Mouse (Mus musculus) limb, embryonic 11.5 days (tissue): ENCODE results near the gene Xrcc4. TPM values are rescaled to one million over a fixed set of nuclear protein-coding genes. Genes with fewer than 3 reads are reported as not detected.

Experiments used
- ATAC-seq: fragments of 200-750 bp; cut with Nextera tagmentation; 2 replicates; pipeline ENCODE4 v1.8.0; 2017; ENCODE audit warnings: low read depth; ENCODE audit not compliant: insufficient number of reproducible peaks, low FRiP score, low TSS enrichment
- DNase-seq: peaks from one replicate; pipeline ENCODE4 v3.0.0-alpha.2; 2015; ENCODE audit warnings: low spot score
- H3K27ac ChIP-seq: fragments of 300-500 bp; sonication (generic); replicated peaks from 2 replicates; pipeline ENCODE4 v1.5.1; 2014; ENCODE audit warnings: low read depth, mild to moderate bottlenecking, low read length
- H3K27me3 ChIP-seq: fragments of 300-500 bp; sonication (generic); 2 replicates; pipeline ENCODE4 v1.6.1; 2014; ENCODE audit warnings: mild to moderate bottlenecking, low read length, mixed read lengths; ENCODE audit not compliant: control insufficient read depth, insufficient read depth
- H3K36me3 ChIP-seq: fragments of 300-500 bp; sonication (generic); 2 replicates; pipeline ENCODE4 v1.6.1; 2014; ENCODE audit warnings: mild to moderate bottlenecking, low read length, moderate library complexity, mixed read lengths; ENCODE audit not compliant: control insufficient read depth, insufficient read depth
- H3K4me1 ChIP-seq: fragments of 300-500 bp; sonication (generic); 2 replicates; pipeline ENCODE4 v1.6.1; 2014; ENCODE audit warnings: low read length, mixed read lengths; ENCODE audit not compliant: control insufficient read depth, insufficient read depth
- H3K4me2 ChIP-seq: fragments of 300-500 bp; sonication (generic); 2 replicates; pipeline ENCODE4 v1.6.1; 2014; ENCODE audit warnings: low read depth, mild to moderate bottlenecking, moderate library complexity; ENCODE audit not compliant: severe bottlenecking
- H3K4me3 ChIP-seq: fragments of 300-500 bp; sonication (generic); 2 replicates; pipeline ENCODE4 v1.5.1; 2014; ENCODE audit warnings: low read depth, low read length
- H3K9ac ChIP-seq: fragments of 300-500 bp; sonication (generic); 2 replicates; pipeline ENCODE4 v1.6.1; 2014; ENCODE audit warnings: mild to moderate bottlenecking, low read length
- H3K9me3 ChIP-seq: fragments of 300-500 bp; sonication (generic); 2 replicates; pipeline ENCODE4 v1.6.1; 2016; ENCODE audit warnings: low read length; ENCODE audit not compliant: control insufficient read depth
- WGBS: fragments of 180-500 bp; shearing (Covaris S2); extraction: QIAGEN DNeasy Blood & Tissue Kit; methylation state at CpG from one replicate; pipeline ENCODE4 v1.1.7; 2014; 5-methylcytosine and 5-hydroxymethylcytosine counted together
- polyA plus RNA-seq: library from polyadenylated mRNA; unstranded; fragments of >200 nt; fragmentation: Nextera tagmentation; extraction: Ambion mirVana; gene quantifications from 2 replicates; pipeline ENCODE4 v1.2.1, GENCODE M21; 2014

Xrcc4 gene
- polyA plus RNA-seq, 1 experiment from 2014 or later, result 10.1 TPM

- H3K27ac ChIP-seq, result no peak overlapping the region
- H3K27me3 ChIP-seq, result no peaks in the 10 kb centered on the region
- no peaks in the 10 kb centered on the region for H3K36me3 ChIP-seq
- no peak for ATAC-seq
- H3K9me3 ChIP-seq, result no peaks in the 10 kb centered on the region
- H3K4me1 ChIP-seq, result no peaks in the 10 kb centered on the region
- H3K4me3 ChIP-seq, result no peak overlapping the region
- no peak for DNase-seq
- H3K9ac ChIP-seq, result no peak overlapping the region
- H3K4me2 ChIP-seq, result no peak overlapping the region
Observed at GRCm38 (mm10) chr13:90009786-90010185, 79.6 kb downstream of the Xrcc4 start.

- no peaks in the 10 kb centered on the region for H3K9me3 ChIP-seq
- H3K27me3 ChIP-seq, result no peaks in the 10 kb centered on the region
- H3K4me2 ChIP-seq, result no peak overlapping the region
- ATAC-seq (no peak), DNase-seq (no peak)
- no peak overlapping the region for H3K4me3 ChIP-seq
- no peak overlapping the region for H3K9ac ChIP-seq
- H3K36me3 ChIP-seq, result no peaks in the 10 kb centered on the region
- H3K27ac ChIP-seq, result no peak overlapping the region
- WGBS, result 88% methylated on average over 1 of the region's 1 CpGs
- no peaks in the 10 kb centered on the region for H3K4me1 ChIP-seq
Observed at GRCm38 (mm10) chr13:90005561-90005960, 83.8 kb downstream of the Xrcc4 start.

GRCm38 (mm10) chr13:89997531-89997930 lies 91.9 kb downstream of the Xrcc4 start:
- ATAC-seq (no peak), DNase-seq (no peak)
- no peak overlapping the region for H3K27ac ChIP-seq
- no peaks in the 10 kb centered on the region for H3K9me3 ChIP-seq
- H3K9ac ChIP-seq, result no peak overlapping the region
- no peak overlapping the region for H3K4me2 ChIP-seq
- no peaks in the 10 kb centered on the region for H3K4me1 ChIP-seq
- no peaks in the 10 kb centered on the region for H3K27me3 ChIP-seq
- H3K36me3 ChIP-seq, result no peaks in the 10 kb centered on the region
- no peak overlapping the region for H3K4me3 ChIP-seq

- no peak overlapping the region for H3K9ac ChIP-seq
- H3K4me3 ChIP-seq, result no peak overlapping the region
- 66% methylated on average over 2 of the region's 2 CpGs for WGBS
- H3K27ac ChIP-seq, result no peak overlapping the region
- H3K4me1 ChIP-seq, result 0 out of 2 replicates have a peak, but pooled peaks cover 2% of the 10 kb centered on the region
- ATAC-seq (no peak), DNase-seq (no peak)
- no peaks in the 10 kb centered on the region for H3K9me3 ChIP-seq
- H3K27me3 ChIP-seq, result no peaks in the 10 kb centered on the region
- H3K4me2 ChIP-seq, result no peak overlapping the region
- H3K36me3 ChIP-seq, result no peaks in the 10 kb centered on the region
Observed at GRCm38 (mm10) chr13:89986087-89986486, 103.3 kb downstream of the Xrcc4 start.

GRCm38 (mm10) chr13:89970940-89971339 lies 118.5 kb downstream of the Xrcc4 start:
- no peaks in the 10 kb centered on the region for H3K27me3 ChIP-seq
- H3K4me3 ChIP-seq, result no peak overlapping the region
- ATAC-seq, result no peak
- H3K36me3 ChIP-seq, result no peaks in the 10 kb centered on the region
- no peak overlapping the region for H3K4me2 ChIP-seq
- DNase-seq, result no peak
- H3K9ac ChIP-seq, result no peak overlapping the region
- 76% methylated on average over 3 of the region's 3 CpGs for WGBS
- no peaks in the 10 kb centered on the region for H3K9me3 ChIP-seq
- no peak overlapping the region for H3K27ac ChIP-seq
- H3K4me1 ChIP-seq, result no peaks in the 10 kb centered on the region

- Histone ChIP-seq H3K9me3 (no peaks in the 10 kb centered on the region), H3K4me2 (no peak overlapping the region), H3K4me1 (no peaks in the 10 kb centered on the region), H3K36me3 (no peaks in the 10 kb centered on the region), H3K9ac (no peak overlapping the region), H3K27me3 (no peaks in the 10 kb centered on the region), H3K4me3 (no peak overlapping the region), H3K27ac (no peak overlapping the region)
- DNase-seq (peak; percentile 41), ATAC-seq (no peak)
Observed at GRCm38 (mm10) chr13:89968671-89969070, 120.7 kb downstream of the Xrcc4 start.

GRCm38 (mm10) chr13:89944354-89944753 lies 145.1 kb downstream of the Xrcc4 start:
- no peak overlapping the region for H3K4me2 ChIP-seq
- H3K4me1 ChIP-seq, result no peaks in the 10 kb centered on the region
- H3K4me3 ChIP-seq, result no peak overlapping the region
- ATAC-seq (no peak), DNase-seq (no peak)
- H3K9ac ChIP-seq, result no peak overlapping the region
- no peak overlapping the region for H3K27ac ChIP-seq
- H3K27me3 ChIP-seq, result no peaks in the 10 kb centered on the region
- H3K9me3 ChIP-seq, result no peaks in the 10 kb centered on the region
- no peaks in the 10 kb centered on the region for H3K36me3 ChIP-seq
- 57% methylated on average over 2 of the region's 2 CpGs for WGBS

- Histone ChIP-seq H3K9ac (no peak overlapping the region), H3K36me3 (no peaks in the 10 kb centered on the region), H3K27ac (no peak overlapping the region), H3K4me2 (no peak overlapping the region), H3K9me3 (no peaks in the 10 kb centered on the region), H3K4me3 (no peak overlapping the region), H3K4me1 (no peaks in the 10 kb centered on the region), H3K27me3 (no peaks in the 10 kb centered on the region)
- DNase-seq (peak; percentile 73), ATAC-seq (peak; percentile 57; the same call in 1 of the 2 replicates)
- 13% methylated on average over 3 of the region's 3 CpGs for WGBS
Observed at GRCm38 (mm10) chr13:89929477-89929876, 159.9 kb downstream of the Xrcc4 start.

- no peaks in the 10 kb centered on the region for H3K9me3 ChIP-seq
- no peak overlapping the region for H3K4me2 ChIP-seq
- ATAC-seq, result no peak
- no peak overlapping the region for H3K4me3 ChIP-seq
- H3K9ac ChIP-seq, result no peak overlapping the region
- no peaks in the 10 kb centered on the region for H3K4me1 ChIP-seq
- DNase-seq, result no peak
- no peaks in the 10 kb centered on the region for H3K27me3 ChIP-seq
- H3K27ac ChIP-seq, result no peak overlapping the region
- WGBS, result 84% methylated on average over 3 of the region's 3 CpGs
- H3K36me3 ChIP-seq, result no peaks in the 10 kb centered on the region
Observed at GRCm38 (mm10) chr13:89918814-89919481, 170.5 kb downstream of the Xrcc4 start.
